Mouse (Mus musculus) layer of hippocampus, adult 9-11 months (tissue): ENCODE measurements around the gene Fbln2.
A peak's percentile ranks its signal among the peaks of the same experiment; 100 is the strongest.
"Not testable (repeated sequence)": the region's sequence is repeated elsewhere in the genome, so short reads cannot be mapped to it uniquely, and the experiment has no call there.

ENCODE experiments used
- DNase-seq: peaks from one replicate; pipeline ENCODE4 v3.0.0; 2022

Gene Fbln2

DNA sequence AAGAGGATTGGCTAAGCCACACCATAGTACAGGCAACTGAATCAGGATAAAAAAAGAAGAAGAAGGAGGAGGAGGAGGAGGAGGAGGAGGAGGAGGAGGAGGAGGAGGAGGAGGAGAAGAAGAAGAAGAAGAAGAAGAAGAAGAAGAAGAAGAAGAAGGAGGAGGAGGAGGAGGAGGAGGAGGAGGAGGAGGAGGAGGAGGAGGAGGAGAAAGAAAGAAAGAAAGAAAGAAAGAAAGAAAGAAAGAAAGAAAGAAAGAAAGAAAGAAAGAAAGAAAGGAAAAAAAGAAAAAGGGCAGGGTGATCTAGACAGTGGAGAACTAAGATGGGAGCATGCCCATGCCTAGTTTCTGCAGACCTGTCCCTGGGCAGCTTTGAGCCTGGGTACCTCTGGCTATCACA is at the start of gene Fbln2:
Fbln2 (plus strand) TSS at position 301 of the 400 bp plus-strand sequence.
- DNase-seq, result not testable (repeated sequence)

DNA sequence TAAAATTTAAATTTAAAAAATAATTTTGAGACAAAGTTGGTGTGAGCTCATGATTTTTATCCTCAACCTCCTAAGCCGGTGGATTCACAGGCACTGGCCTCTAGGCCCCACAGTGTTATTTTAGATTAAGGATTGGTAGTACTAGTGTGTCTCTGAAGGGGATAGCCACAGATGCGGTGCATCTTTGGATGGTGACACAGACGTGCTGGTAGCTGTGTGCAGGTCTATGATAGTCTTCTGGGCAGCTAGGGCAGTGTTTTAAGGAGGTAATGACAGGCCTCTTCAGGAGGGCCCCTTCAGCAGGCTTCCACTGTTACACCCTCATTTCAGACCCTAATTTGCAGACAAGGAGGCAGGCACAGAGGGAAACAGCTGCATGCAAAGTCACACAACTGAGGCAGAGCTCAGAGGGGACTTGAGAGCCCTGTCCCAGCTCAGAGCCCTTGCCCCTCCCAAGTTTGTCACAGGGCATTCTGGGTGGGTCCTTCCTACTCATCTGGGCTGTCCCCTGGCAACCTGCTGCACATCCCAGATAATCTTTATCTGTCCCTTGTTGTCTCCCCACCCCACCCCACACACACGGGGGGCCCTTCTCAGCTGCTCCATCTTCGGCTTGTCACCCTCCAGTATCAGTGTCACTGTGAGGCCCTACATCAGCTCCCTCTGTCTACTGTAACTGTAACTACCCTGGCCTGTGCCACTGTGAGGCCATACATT is 48.9 kb upstream of the Fbln2 start:
- no peak for DNase-seq

GRCm38 (mm10) chr6:91164584-91164983 is 47.7 kb upstream of the Fbln2 start:
- no peak for DNase-seq

GRCm38 (mm10) chr6:91165210-91165609 is 47.0 kb upstream of the Fbln2 start:
- peak; percentile 74 for DNase-seq

DNA sequence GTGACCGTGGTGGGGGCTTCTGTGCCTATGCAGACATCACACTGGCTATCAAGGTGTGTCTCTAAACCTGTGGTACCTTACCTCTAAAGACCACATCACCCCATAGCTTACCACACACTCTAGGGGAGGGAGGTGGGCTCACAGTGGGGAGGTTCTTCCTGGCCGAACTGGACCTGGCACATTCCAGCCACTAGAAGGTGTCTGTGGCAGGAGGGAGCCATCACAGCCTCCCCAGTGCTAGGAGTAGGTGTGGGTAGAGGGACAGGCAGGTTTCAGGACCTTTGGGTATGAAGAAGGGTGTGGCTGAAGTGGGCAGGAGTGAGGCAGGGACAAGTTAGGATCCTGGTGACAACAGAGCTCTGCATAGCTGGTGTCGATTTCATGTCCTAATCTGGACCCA is 44.4 kb upstream of the Fbln2 start:
- DNase-seq, result no peak

DNA sequence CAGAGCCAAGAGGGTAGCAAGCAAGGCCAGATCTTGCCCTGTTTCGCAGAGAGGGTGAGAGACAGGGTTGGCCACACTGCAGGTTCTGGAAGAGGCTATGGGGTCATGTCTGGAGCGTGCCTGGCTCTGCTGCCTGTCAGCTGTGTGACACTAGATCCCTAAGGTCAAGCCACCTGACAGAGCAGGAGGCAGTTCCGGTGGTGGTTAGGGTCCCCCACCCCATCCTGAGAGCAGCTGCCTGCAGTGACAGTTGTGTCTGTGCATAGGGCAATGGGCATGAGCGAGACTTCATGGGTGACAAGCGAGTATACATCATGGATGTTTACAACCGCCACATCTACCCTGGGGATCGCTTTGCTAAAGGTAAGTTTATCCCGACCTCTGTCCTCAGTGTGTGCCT is 43.1 kb upstream of the Fbln2 start:
- no peak for DNase-seq

GRCm38 (mm10) chr6:91171396-91171895 is 40.8 kb upstream of the Fbln2 start:
- no peak for DNase-seq

GRCm38 (mm10) chr6:91172381-91172780 is 39.9 kb upstream of the Fbln2 start:
- no peak for DNase-seq

DNA sequence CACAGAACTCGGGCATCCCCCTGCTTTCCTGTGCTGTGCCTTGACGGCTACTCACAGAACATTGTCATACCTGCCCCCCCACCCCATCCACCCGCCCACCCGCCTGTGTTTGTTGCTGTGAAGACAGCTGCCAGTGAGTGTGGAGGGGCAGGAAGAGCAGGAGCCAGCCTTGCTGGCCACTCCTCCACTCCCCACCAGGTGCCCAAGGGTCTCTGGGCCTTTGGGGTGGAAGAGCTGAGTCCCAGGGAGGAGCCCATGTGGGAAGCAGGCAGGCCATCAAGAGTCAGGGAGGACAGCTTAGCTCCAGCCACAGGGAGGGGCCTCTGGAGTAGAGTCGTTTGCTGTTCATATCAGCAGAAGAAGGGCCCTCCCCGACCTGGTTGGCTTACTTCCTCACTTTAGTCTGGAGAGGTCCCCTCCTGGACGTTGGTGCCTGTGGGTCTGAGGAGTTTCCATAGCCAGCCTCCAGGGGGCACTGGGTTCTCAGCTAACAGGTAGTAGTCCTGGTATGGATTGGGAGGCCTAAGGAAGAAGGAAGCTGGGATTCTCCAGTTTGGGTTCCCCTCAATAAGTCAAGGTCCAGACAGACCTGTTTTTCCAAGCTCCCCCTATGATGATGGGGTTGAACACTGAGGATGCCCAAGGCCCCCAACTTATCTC is 38.9 kb upstream of the Fbln2 start:
- no peak for DNase-seq

GRCm38 (mm10) chr6:91174211-91174610 is 38.0 kb upstream of the Fbln2 start:
- no peak for DNase-seq

GRCm38 (mm10) chr6:91180767-91181171 is 31.5 kb upstream of the Fbln2 start:
- DNase-seq, result peak; percentile 52

- DNase-seq, result no peak
Observed at GRCm38 (mm10) chr6:91181320-91181719, 30.9 kb upstream of the Fbln2 start.

DNA sequence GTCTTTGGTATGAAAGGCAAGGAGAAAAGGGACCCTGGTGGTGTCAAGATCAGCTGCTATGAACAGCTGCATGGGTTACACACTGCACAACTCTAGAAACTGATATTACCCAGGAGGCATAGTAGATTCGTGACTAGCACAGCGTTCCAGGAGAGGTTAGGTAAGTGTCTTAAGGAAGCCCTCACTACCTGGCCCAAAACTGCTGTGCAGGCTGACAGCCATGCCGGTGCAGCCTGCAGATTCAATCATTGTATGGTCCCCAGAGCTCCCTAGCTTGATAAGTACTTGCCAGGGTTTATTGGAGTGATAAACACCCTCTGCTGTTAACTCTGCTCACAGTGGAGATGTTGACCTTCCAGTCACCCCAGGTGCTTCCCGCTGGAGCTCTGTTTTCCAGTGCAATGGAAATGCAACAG is 30.2 kb upstream of the Fbln2 start:
- DNase-seq, result no peak

- no peak for DNase-seq
Observed at GRCm38 (mm10) chr6:91183041-91183440, 29.2 kb upstream of the Fbln2 start.

GRCm38 (mm10) chr6:91183980-91184379 is 28.3 kb upstream of the Fbln2 start:
- no peak for DNase-seq

DNA sequence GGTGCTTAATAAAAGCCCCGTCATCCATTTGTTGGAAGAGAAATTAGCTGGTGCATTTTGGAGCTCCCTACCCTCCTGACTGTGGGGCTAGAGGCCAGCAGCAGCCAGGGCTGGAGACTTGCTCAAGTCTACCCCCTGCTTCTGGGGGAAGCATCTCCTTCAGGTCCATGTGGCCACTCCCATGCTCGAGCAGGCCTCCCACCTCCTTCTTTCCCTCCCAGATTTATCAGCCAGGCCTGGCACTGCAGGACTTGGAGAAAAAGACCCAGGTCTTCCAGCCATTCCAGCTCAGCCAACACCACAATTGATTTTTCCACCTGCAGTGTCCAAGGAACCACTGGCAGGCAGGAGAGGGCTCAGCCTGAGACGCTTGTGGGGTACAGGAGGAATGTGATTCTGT is 27.5 kb upstream of the Fbln2 start:
- no peak for DNase-seq

- DNase-seq, result no peak
Observed at GRCm38 (mm10) chr6:91185502-91185901, 26.8 kb upstream of the Fbln2 start.

GRCm38 (mm10) chr6:91186161-91186931 is 25.9 kb upstream of the Fbln2 start:
- DNase-seq, result no peak

DNA sequence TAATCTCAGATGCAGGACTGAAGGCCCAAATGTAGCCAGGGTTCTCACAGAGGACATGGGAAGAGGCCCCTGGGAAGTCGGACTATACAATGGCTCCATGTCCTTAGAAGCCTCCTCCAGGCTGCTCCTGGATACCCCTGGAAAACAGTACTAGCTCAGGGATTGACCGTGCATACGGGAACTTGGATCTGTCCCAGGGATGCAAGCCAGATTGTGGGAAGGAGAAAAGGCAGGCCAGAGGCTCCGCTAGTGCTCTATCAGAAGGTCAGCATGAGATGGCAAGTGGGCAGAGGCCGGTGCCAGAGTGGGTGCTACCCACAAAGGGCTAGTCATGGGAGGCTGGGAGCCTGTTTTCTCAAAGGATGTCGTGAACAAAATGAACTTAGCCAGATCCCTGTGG is 25.3 kb upstream of the Fbln2 start:
- no peak for DNase-seq

GRCm38 (mm10) chr6:91187871-91188270 is 24.4 kb upstream of the Fbln2 start:
- no peak for DNase-seq

GRCm38 (mm10) chr6:91189971-91190370 is 22.3 kb upstream of the Fbln2 start:
- DNase-seq, result no peak

DNA sequence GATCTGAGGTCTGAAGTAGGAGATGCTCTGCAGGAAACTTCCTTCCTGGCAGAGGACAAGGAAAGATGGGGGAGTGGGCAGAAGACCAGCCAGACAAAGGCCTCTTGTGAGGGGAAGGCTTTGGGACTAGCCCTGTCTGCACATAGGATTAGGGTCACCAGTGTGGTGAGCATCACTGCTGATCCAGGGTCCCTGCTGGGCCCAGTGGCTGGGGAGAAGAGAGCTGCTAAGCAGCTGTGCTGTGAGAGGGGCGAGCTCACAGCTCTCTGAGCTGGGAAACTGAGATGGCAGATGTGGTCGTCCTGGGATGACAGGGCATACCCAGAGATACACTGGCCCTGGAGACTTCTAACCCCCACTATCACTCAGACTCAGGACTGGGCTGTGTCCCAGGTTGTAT is 20.8 kb upstream of the Fbln2 start:
- no peak for DNase-seq

GRCm38 (mm10) chr6:91192421-91192820 is 19.8 kb upstream of the Fbln2 start:
- DNase-seq, result no peak
